Mouse (Mus musculus) embryonic facial prominence, embryonic 14.5 days (tissue): ENCODE results near the gene Kcnip4. TPM values are rescaled to one million over a fixed set of nuclear protein-coding genes. Genes with fewer than 3 reads are reported as not detected.

Experiments
- ATAC-seq: fragments of 200-750 bp; cut with Nextera tagmentation; 2 replicates; pipeline ENCODE4 v1.8.0; 2017; ENCODE audit warnings: low read depth, moderate number of reproducible peaks, moderate TSS enrichment
- DNase-seq: peaks from one replicate; pipeline ENCODE4 v3.0.0-alpha.2; 2015; ENCODE audit warnings: low spot score
- H3K27ac ChIP-seq: fragments of 300-500 bp; sonication (generic); replicated peaks from 2 replicates; pipeline ENCODE4 v1.5.1; 2014; ENCODE audit warnings: low read depth, mild to moderate bottlenecking, low read length, moderate library complexity
- H3K27me3 ChIP-seq: fragments of 300-500 bp; sonication (generic); replicated peaks from 2 replicates; pipeline ENCODE4 v1.6.1; 2014; ENCODE audit warnings: low read length; ENCODE audit not compliant: control insufficient read depth, insufficient read depth
- H3K36me3 ChIP-seq: fragments of 300-500 bp; sonication (generic); 2 replicates; pipeline ENCODE4 v1.6.1; 2014; ENCODE audit warnings: low read length, mixed read lengths; ENCODE audit not compliant: control insufficient read depth, insufficient read depth
- H3K4me1 ChIP-seq: fragments of 300-500 bp; sonication (generic); 2 replicates; pipeline ENCODE4 v1.6.1; 2014; ENCODE audit warnings: antibody characterized with exemption, low read length; ENCODE audit not compliant: control insufficient read depth, insufficient read depth
- H3K4me2 ChIP-seq: fragments of 300-500 bp; sonication (generic); 2 replicates; pipeline ENCODE4 v1.6.1; 2014; ENCODE audit warnings: low read depth, mild to moderate bottlenecking, low read length, moderate library complexity, mixed read lengths
- H3K4me3 ChIP-seq: fragments of 300-500 bp; sonication (generic); 2 replicates; pipeline ENCODE4 v1.5.1; 2014; ENCODE audit warnings: low read depth, mild to moderate bottlenecking, low read length
- H3K9ac ChIP-seq: fragments of 300-500 bp; sonication (generic); 2 replicates; pipeline ENCODE4 v1.6.1; 2014; ENCODE audit warnings: low read depth, mild to moderate bottlenecking, low read length, moderate library complexity, mixed read lengths
- H3K9me3 ChIP-seq: fragments of 300-500 bp; sonication (generic); 2 replicates; pipeline ENCODE4 v1.6.1; 2016; ENCODE audit warnings: low read length; ENCODE audit not compliant: control insufficient read depth
- whole genome bisulfite sequencing: fragments of 180-500 bp; shearing (Covaris S2); extraction: QIAGEN DNeasy Blood & Tissue Kit; methylation state at CpG from one replicate; pipeline ENCODE4 v1.1.7; 2014; 5-methylcytosine and 5-hydroxymethylcytosine counted together
- polyA plus RNA-seq: library from polyadenylated mRNA; unstranded; fragments of >200 nt; fragmentation: Nextera tagmentation; extraction: Ambion mirVana; gene quantifications from 2 replicates; pipeline ENCODE4 v1.2.1, GENCODE M21; 2014

Gene Kcnip4
- polyA plus RNA-seq, 1 experiment from 2014 or later, result 2.9 TPM

DNA sequence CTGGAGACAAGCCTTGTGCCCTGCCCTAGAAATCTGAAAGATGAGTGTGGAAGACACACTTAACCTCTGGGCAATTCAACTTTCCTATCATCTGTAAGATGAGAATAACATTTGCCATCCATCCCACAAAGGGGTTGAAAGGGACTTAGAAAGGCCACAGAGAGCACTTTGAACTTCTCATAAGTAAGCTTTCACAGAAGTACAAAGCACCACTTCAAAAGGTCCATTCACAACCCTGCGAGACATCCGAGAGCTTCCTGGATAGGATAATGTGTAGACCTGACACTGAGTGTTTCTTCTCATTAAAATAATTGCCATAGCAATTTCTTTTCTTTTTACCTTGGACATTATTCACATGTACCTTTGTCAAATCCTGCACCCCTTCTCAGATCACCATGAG is 683.7 kb downstream of the Kcnip4 start:
- Histone ChIP-seq H3K36me3 (no peaks in the 10 kb centered on the region), H3K9ac (no peak overlapping the region), H3K4me2 (no peak overlapping the region), H3K4me1 (no peaks in the 10 kb centered on the region), H3K9me3 (no peaks in the 10 kb centered on the region), H3K4me3 (no peak overlapping the region), H3K27me3 (no peaks in the 10 kb centered on the region), H3K27ac (no peak overlapping the region)
- 70% methylated on average over 2 of the region's 2 CpGs for WGBS
- DNase-seq, result no peak
- ATAC-seq, result no peak

DNA sequence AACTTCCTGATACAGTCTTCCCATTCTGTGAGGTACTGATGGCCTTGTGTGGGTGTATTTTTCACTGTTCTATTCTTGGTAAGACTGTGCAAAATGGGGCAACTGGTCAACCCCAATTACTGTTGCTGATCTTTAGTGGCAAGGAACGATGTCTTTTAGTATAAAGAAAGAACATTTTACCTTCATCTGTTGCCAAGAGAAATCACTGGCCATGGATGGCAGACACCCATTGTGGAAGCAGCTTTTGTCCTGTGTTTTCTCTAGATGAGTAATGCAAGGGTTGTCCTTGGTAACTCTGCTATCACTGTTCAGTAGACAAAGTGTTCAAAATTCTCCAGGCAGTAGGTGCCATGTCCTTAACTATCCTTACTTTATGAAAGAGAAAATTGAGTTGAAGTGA is 729.2 kb downstream of the Kcnip4 start:
- Histone ChIP-seq H3K4me2 (no peak overlapping the region), H3K4me3 (no peak overlapping the region), H3K9me3 (no peaks in the 10 kb centered on the region), H3K27ac (no peak overlapping the region), H3K27me3 (no peaks in the 10 kb centered on the region), H3K36me3 (no peaks in the 10 kb centered on the region), H3K4me1 (no peaks in the 10 kb centered on the region), H3K9ac (no peak overlapping the region)
- DNase-seq (no peak), ATAC-seq (no peak)
- 86% methylated on average over 1 of the region's 1 CpGs for WGBS

DNA sequence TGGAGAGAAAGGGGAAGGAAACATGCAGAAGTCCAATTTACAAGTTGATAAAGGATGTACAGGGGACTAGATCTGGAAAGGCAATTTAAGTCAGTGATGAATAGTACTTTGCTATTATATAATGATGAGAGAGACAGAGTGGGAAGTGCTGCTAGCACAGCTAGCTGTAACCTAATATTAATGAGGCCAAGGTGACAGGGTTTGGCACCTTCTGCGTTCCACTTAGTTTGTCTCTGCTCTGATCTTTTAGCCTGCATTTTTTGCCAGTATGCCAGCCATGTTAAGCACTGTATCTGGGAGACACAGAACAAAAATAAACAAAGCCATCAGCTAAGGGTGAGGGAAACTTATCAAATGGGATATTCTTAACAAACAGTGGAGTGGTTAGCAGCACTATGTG is 745.3 kb downstream of the Kcnip4 start:
- WGBS, result 44% methylated on average over 1 of the region's 1 CpGs
- Histone ChIP-seq H3K4me1 (no peaks in the 10 kb centered on the region), H3K27ac (no peak overlapping the region), H3K36me3 (no peaks in the 10 kb centered on the region), H3K9me3 (no peaks in the 10 kb centered on the region), H3K4me3 (no peak overlapping the region), H3K4me2 (no peak overlapping the region), H3K9ac (no peak overlapping the region), H3K27me3 (no peaks in the 10 kb centered on the region)
- DNase-seq (no peak), ATAC-seq (no peak)

DNA sequence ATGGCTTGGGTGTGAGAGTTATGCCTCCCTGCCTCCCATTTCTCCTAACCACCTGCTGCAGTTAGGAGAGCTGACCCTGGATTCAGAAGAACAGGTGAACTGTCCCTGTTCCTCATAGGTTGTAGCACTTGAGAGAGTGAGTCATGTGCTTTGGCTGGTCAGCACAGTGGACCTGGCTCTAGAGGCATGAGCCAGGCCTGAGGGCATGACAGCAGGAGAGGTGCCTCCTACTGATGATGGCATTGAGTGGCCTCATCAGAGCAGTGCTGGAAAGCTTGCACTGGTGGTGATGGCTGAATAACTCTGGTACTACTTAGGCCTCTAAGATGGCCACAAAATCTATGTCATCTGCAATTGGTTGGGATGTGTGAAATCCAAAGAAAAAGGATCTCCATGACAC is 776.1 kb downstream of the Kcnip4 start:
- DNase-seq (no peak), ATAC-seq (no peak)
- Histone ChIP-seq H3K27me3 (no peaks in the 10 kb centered on the region), H3K27ac (no peak overlapping the region), H3K4me3 (no peak overlapping the region), H3K9ac (no peak overlapping the region), H3K36me3 (no peaks in the 10 kb centered on the region), H3K9me3 (no peaks in the 10 kb centered on the region), H3K4me1 (no peaks in the 10 kb centered on the region), H3K4me2 (no peak overlapping the region)

DNA sequence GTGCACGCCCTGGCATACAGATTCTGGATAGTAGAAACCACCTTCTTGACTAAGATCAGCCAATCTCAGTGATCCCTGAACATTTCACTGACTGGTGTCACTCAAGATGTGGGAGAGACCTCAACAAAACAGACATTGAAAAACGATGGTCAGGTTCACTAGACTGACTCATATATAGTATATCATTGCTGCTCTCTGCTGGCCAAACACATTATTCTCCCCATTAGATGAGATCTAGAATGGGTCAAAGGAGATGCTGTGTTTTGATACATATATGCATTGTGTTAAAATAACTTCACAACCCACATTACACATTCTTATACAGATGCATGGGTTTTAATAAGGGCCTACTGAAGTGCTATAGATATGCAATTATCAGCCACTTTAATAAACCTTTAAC is 787.1 kb downstream of the Kcnip4 start:
- no peaks in the 10 kb centered on the region for H3K4me1 ChIP-seq
- WGBS, result 54% methylated on average over 2 of the region's 2 CpGs
- H3K36me3 ChIP-seq, result no peaks in the 10 kb centered on the region

DNA sequence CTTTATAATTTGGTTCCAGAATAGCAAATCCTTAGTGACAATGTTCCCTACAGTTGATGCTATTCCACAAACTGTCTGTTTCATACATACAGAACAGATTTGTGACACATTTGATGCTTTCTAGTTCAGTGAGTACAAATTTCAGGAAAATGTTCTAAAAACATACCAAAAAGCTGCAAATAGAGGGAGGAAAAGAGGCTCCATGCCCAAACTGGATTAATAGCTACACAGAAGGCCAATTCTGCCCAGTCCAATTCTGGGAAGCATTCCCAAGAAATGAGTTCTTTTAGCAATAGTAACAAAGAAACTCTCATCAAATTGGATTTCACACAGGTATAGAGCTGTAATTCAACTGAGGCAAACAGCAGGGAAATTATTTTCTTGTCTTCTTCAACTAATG is 806.5 kb downstream of the Kcnip4 start:
- ATAC-seq (no peak), DNase-seq (no peak)
- Histone ChIP-seq H3K9ac (no peak overlapping the region), H3K9me3 (no peaks in the 10 kb centered on the region), H3K4me3 (no peak overlapping the region), H3K27me3 (no peaks in the 10 kb centered on the region), H3K27ac (no peak overlapping the region), H3K4me1 (no peaks in the 10 kb centered on the region), H3K36me3 (no peaks in the 10 kb centered on the region), H3K4me2 (no peak overlapping the region)

More for the DNA sequence above, 787.1 kb downstream of the Kcnip4 start:
- peak; percentile 14 for DNase-seq
- Histone ChIP-seq H3K9me3 (no peaks in the 10 kb centered on the region), H3K4me2 (no peak overlapping the region), H3K27me3 (no peaks in the 10 kb centered on the region), H3K4me3 (no peak overlapping the region), H3K9ac (no peak overlapping the region), H3K27ac (no peak overlapping the region)
- ATAC-seq, result no peak

DNA sequence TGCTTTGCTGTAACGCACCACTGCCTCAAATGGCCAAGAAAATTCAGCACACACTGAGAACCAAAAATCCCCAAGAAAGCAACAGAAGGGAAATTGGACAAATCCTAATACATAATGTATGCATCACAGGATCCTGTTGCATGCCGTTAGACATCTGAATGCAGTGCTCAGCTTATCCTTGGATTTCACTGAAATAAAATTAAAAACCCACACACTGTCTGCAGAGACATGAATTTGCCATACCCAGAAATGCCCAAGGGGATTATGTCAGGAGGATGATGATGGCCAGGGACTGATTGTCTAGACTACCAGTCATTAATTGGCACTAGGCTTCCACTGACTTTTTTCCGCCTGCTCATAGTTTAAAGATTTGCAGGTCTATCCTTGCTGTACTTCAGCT is 818.7 kb downstream of the Kcnip4 start:
- H3K27ac ChIP-seq, result no peak overlapping the region
- H3K9ac ChIP-seq, result no peak overlapping the region
- ATAC-seq, result no peak
- H3K4me1 ChIP-seq, result no peaks in the 10 kb centered on the region
- no peak for DNase-seq
- H3K36me3 ChIP-seq, result no peaks in the 10 kb centered on the region
- no peak overlapping the region for H3K4me3 ChIP-seq
- 63% methylated on average over 3 of the region's 3 CpGs for WGBS
- no peak overlapping the region for H3K4me2 ChIP-seq
- H3K9me3 ChIP-seq, result no peaks in the 10 kb centered on the region
- H3K27me3 ChIP-seq, result no peaks in the 10 kb centered on the region

DNA sequence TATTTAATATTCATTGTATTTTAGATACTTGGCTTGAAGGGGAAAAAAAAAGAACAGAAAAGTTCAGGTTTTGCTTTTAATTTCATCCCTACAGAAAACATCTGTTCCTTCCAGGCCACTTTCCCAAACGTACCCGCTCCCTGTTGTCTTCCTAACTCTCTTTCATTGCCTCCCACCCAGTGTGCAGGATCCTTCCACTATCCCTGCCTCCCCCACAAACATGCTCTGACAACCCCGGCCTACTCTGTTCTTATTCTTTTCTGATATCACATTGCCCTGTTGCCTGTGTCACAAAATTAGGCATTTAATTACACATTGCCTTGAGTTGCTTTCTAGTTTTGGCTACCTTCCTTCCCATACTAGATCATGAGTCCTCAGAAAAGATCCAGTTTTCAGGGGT is 837.6 kb downstream of the Kcnip4 start:
- DNase-seq, result no peak
- H3K9ac ChIP-seq, result no peak overlapping the region
- H3K4me2 ChIP-seq, result no peak overlapping the region
- no peaks in the 10 kb centered on the region for H3K4me1 ChIP-seq
- H3K4me3 ChIP-seq, result no peak overlapping the region
- H3K27ac ChIP-seq, result no peak overlapping the region
- no peak for ATAC-seq
- WGBS, result 59% methylated on average over 3 of the region's 3 CpGs
- H3K9me3 ChIP-seq, result no peaks in the 10 kb centered on the region
- no peaks in the 10 kb centered on the region for H3K36me3 ChIP-seq
- H3K27me3 ChIP-seq, result no peaks in the 10 kb centered on the region

DNA sequence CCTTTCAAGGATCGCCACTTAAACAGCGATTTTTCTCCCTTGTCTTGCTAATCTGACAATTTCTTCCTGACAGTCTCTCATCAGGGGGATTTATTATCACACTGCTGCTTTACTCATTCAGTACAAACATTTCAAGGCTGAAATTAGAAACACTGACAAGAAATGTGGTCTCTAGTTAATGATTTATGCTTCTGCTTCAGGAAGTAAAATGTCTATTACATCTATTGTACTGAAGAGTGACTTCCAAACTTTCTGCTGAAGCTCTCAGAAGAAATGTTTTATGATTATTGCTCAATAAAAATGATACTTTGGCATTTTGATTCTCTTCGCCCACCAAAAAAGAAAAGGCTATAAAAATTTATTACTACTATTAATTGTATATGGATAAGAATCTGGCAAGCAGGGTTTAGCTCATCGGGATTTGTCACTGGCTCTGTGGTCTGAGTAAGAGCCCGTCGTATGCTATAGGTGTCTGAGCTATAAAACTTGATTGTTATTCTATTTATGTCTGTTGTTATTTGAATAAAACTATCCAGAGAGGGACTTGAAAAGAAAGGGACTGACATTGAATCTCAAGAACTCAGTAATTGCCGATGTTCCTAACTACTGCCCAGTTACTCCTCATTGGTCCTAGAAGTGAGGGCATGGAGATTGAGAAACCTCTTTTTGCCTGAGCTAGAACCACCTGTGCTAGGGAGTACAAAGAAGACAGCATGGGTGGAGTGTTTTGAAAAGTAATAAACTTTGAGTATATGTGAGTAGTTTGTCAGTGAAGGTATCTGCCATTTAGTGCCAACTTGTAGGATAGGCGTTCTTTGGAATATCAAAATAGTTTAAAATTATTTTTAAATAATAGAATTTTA is 844.7 kb downstream of the Kcnip4 start:
- DNase-seq (no peak), ATAC-seq (no peak)
- Histone ChIP-seq H3K36me3 (no peaks in the 10 kb centered on the region), H3K4me1 (no peaks in the 10 kb centered on the region), H3K4me3 (no peak overlapping the region), H3K27ac (no peak overlapping the region), H3K4me2 (no peak overlapping the region), H3K9me3 (no peaks in the 10 kb centered on the region), H3K27me3 (no peaks in the 10 kb centered on the region), H3K9ac (no peak overlapping the region)
- 85% methylated on average over 8 of the region's 8 CpGs for WGBS
